Mouse (Mus musculus) hindbrain, embryonic 11.5 days (tissue): ENCODE data around the gene Dlg4. TPM values are rescaled to one million over a fixed set of nuclear protein-coding genes. Genes with fewer than 3 reads are reported as not detected.

Source experiments
- ATAC-seq: fragments of 200-750 bp; cut with Nextera tagmentation; 2 replicates; pipeline ENCODE4 v1.8.0; 2017; ENCODE audit warnings: mild to moderate bottlenecking, moderate TSS enrichment, moderate library complexity; ENCODE audit not compliant: low FRiP score
- DNase-seq: peaks from one replicate; pipeline ENCODE4 v3.0.0-alpha.2; 2015; ENCODE audit warnings: low spot score
- H3K27ac ChIP-seq: fragments of 300-500 bp; sonication (generic); 2 replicates; pipeline ENCODE4 v1.5.1; 2014; ENCODE audit warnings: mild to moderate bottlenecking, low read depth, low read length
- H3K27me3 ChIP-seq: fragments of 300-500 bp; sonication (generic); 2 replicates; pipeline ENCODE4 v1.6.1; 2014; ENCODE audit warnings: mild to moderate bottlenecking, low read length, moderate library complexity, mixed read lengths; ENCODE audit not compliant: control insufficient read depth, insufficient read depth
- H3K36me3 ChIP-seq: fragments of 300-500 bp; sonication (generic); 2 replicates; pipeline ENCODE4 v1.6.1; 2014; ENCODE audit warnings: mild to moderate bottlenecking, low read length, moderate library complexity, mixed read lengths; ENCODE audit not compliant: control insufficient read depth, insufficient read depth
- H3K4me1 ChIP-seq: fragments of 300-500 bp; sonication (generic); replicated peaks from 2 replicates; pipeline ENCODE4 v1.6.1; 2014; ENCODE audit warnings: low read length, mixed read lengths; ENCODE audit not compliant: control insufficient read depth, insufficient read depth
- H3K4me2 ChIP-seq: fragments of 300-500 bp; sonication (generic); replicated peaks from 2 replicates; pipeline ENCODE4 v1.6.1; 2014; ENCODE audit warnings: mild to moderate bottlenecking, low read depth, low read length
- H3K4me3 ChIP-seq: fragments of 300-500 bp; sonication (generic); 2 replicates; pipeline ENCODE4 v1.5.1; 2014; ENCODE audit warnings: low read depth, low read length
- H3K9ac ChIP-seq: fragments of 300-500 bp; sonication (generic); 2 replicates; pipeline ENCODE4 v1.6.1; 2014; ENCODE audit warnings: low read depth, low read length
- H3K9me3 ChIP-seq: fragments of 300-500 bp; sonication (generic); 2 replicates; pipeline ENCODE4 v1.6.1; 2016; ENCODE audit warnings: low read length; ENCODE audit not compliant: control insufficient read depth
- WGBS: fragments of 180-500 bp; shearing (Covaris S2); extraction: QIAGEN DNeasy Blood & Tissue Kit; methylation state at CpG from one replicate; pipeline ENCODE4 v1.1.7; 2014; 5-methylcytosine and 5-hydroxymethylcytosine counted together
- polyA plus RNA-seq: library from polyadenylated mRNA; unstranded; fragments of >200 nt; fragmentation: Nextera tagmentation; extraction: Ambion mirVana; gene quantifications from 2 replicates; pipeline ENCODE4 v1.2.1, GENCODE M21; 2014

Gene Dlg4
- polyA plus RNA-seq, 1 experiment from 2014 or later: 18.7 TPM

- H3K4me1 ChIP-seq: peaks cover 36% of the 10 kb centered on the region
- peak overlapping the region; percentile 57 for H3K9ac ChIP-seq
- no peaks in the 10 kb centered on the region for H3K27me3 ChIP-seq
- peak overlapping the region; percentile 92 for H3K27ac ChIP-seq
- ATAC-seq: peak; percentile 19; the same call in 1 of the 2 replicates
- H3K9me3 ChIP-seq: no peaks in the 10 kb centered on the region
- peak overlapping the region; percentile 32 for H3K4me3 ChIP-seq
- no peak for DNase-seq
- WGBS: 26% methylated on average over 12 of the region's 12 CpGs
- peak overlapping the region; percentile 58 for H3K4me2 ChIP-seq
- H3K36me3 ChIP-seq: peaks cover 10% of the 10 kb centered on the region
These were observed 11.8 kb downstream of the Dlg4 start for GRCm38 (mm10) chr11:70028401-70029129.

DNA sequence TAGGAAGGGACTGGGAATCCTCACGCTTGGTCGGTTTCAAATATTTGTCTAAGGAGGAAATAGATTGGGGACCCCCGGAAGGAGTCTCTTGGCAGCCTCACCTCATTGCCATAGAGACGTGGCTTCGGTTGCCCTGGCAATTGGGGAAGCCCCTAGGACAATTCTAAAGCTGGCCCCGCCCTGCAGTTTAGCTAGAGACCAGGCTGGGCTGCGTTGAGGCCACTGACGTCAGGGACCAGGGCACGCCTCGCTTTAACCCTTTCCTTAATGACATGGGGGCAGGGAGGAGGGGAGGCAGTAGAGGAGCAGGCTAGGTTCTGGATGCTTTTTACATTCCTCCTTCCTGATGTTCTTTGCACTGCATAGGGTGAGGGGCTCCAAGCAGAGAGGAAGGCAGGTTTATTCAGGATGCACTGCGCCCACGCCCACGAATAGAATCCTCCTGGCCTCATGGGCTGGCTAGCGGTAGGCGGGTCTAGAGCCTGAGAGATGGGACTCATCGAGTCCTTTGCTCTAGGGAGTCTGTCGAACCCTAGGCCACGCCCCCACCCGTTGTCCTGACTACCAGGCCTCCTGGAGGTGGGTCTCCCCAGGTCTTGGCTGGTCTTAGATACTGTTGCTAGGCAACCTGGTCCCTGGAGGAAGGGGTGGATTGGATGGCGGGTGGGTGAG, 12.5 kb downstream of the Dlg4 start:
- ATAC-seq: peak; percentile 95
- Histone ChIP-seq H3K36me3 (peaks cover 10% of the 10 kb centered on the region), H3K4me3 (peak overlapping the region; percentile 32), H3K4me1 (peaks cover 33% of the 10 kb centered on the region), H3K27me3 (no peaks in the 10 kb centered on the region), H3K9ac (peak overlapping the region; percentile 57; the same call in 1 of the 2 replicates), H3K9me3 (no peaks in the 10 kb centered on the region), H3K4me2 (peak overlapping the region; percentile 58), H3K27ac (peak overlapping the region; percentile 92)
- DNase-seq: peak; percentile 99
- 2% methylated on average over 20 of the region's 20 CpGs for WGBS

- Histone ChIP-seq H3K27ac (peak overlapping the region; percentile 92), H3K36me3 (peaks cover 10% of the 10 kb centered on the region), H3K9me3 (no peaks in the 10 kb centered on the region), H3K4me2 (peak overlapping the region; percentile 58), H3K4me1 (peaks cover 31% of the 10 kb centered on the region), H3K9ac (peak overlapping the region; percentile 57), H3K4me3 (peak overlapping the region; percentile 32), H3K27me3 (no peaks in the 10 kb centered on the region)
- ATAC-seq (peak; percentile 48), DNase-seq (no peak)
- 31% methylated on average over 11 of the region's 11 CpGs for WGBS
These were observed 13.2 kb downstream of the Dlg4 start for GRCm38 (mm10) chr11:70029829-70030550.

GRCm38 (mm10) chr11:70030651-70031320, 14.0 kb downstream of the Dlg4 start:
- no peaks in the 10 kb centered on the region for H3K27me3 ChIP-seq
- H3K27ac ChIP-seq: peak overlapping the region; percentile 92
- DNase-seq (no peak), ATAC-seq (no peak)
- H3K9ac ChIP-seq: peak overlapping the region; percentile 57
- H3K4me2 ChIP-seq: peak overlapping the region; percentile 58
- peak overlapping the region; percentile 32 for H3K4me3 ChIP-seq
- peaks cover 10% of the 10 kb centered on the region for H3K36me3 ChIP-seq
- 92% methylated on average over 28 of the region's 28 CpGs for WGBS
- H3K4me1 ChIP-seq: peaks cover 31% of the 10 kb centered on the region
- no peaks in the 10 kb centered on the region for H3K9me3 ChIP-seq

- H3K27ac ChIP-seq: no peak overlapping the region
- no peaks in the 10 kb centered on the region for H3K27me3 ChIP-seq
- peaks cover 10% of the 10 kb centered on the region for H3K36me3 ChIP-seq
- H3K9me3 ChIP-seq: no peaks in the 10 kb centered on the region
- H3K9ac ChIP-seq: no peak overlapping the region
- H3K4me1 ChIP-seq: peaks cover 29% of the 10 kb centered on the region
- H3K4me2 ChIP-seq: no peak overlapping the region
- no peak overlapping the region for H3K4me3 ChIP-seq
- WGBS: 98% methylated on average over 11 of the region's 11 CpGs
- ATAC-seq (no peak), DNase-seq (no peak)
These were observed 14.6 kb downstream of the Dlg4 start for GRCm38 (mm10) chr11:70031321-70031670.

GRCm38 (mm10) chr11:70038174-70038573, 21.4 kb downstream of the Dlg4 start:
- no peaks in the 10 kb centered on the region for H3K27me3 ChIP-seq
- WGBS: 82% methylated on average over 7 of the region's 7 CpGs
- DNase-seq (no peak), ATAC-seq (no peak)
- no peak overlapping the region for H3K4me2 ChIP-seq
- no peak overlapping the region for H3K9ac ChIP-seq
- H3K9me3 ChIP-seq: no peaks in the 10 kb centered on the region
- no peaks in the 10 kb centered on the region for H3K4me1 ChIP-seq
- H3K4me3 ChIP-seq: no peak overlapping the region
- 0 out of 2 replicates have a peak, but pooled peaks cover 5% of the 10 kb centered on the region for H3K36me3 ChIP-seq
- no peak overlapping the region for H3K27ac ChIP-seq

DNA sequence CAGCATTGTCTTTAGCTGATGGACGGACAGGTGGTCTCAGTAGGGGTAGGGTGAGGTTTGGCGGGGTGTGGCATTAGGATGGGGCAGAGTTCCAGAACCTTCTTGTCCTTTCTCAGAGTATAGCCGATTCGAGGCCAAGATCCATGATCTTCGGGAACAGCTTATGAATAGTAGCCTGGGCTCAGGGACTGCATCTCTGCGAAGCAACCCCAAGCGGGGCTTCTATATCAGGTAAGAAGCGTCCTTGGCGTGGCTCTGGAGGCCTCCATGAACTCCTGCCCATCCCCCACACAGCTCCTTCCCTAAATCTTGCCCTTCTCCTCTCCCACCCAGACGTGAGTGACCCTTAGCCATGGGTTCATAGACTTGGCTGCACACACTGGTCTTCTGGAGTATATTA, 22.9 kb downstream of the Dlg4 start:
- Histone ChIP-seq H3K36me3 (peaks cover 2% of the 10 kb centered on the region; the same call in 1 of the 2 replicates), H3K4me1 (no peaks in the 10 kb centered on the region), H3K4me3 (no peak overlapping the region), H3K27me3 (no peaks in the 10 kb centered on the region), H3K9me3 (no peaks in the 10 kb centered on the region), H3K9ac (no peak overlapping the region), H3K4me2 (no peak overlapping the region), H3K27ac (no peak overlapping the region)
- DNase-seq (no peak), ATAC-seq (no peak)
- WGBS: 92% methylated on average over 10 of the region's 10 CpGs

- Histone ChIP-seq H3K4me1 (no peaks in the 10 kb centered on the region), H3K27me3 (no peaks in the 10 kb centered on the region), H3K36me3 (peaks cover 2% of the 10 kb centered on the region; the same call in 1 of the 2 replicates), H3K4me2 (no peak overlapping the region), H3K4me3 (no peak overlapping the region), H3K9ac (no peak overlapping the region), H3K9me3 (no peaks in the 10 kb centered on the region), H3K27ac (no peak overlapping the region)
- ATAC-seq (no peak), DNase-seq (no peak)
- WGBS: 94% methylated on average over 7 of the region's 7 CpGs
These were observed 23.4 kb downstream of the Dlg4 start for GRCm38 (mm10) chr11:70040184-70040583.
